Mouse (Mus musculus): ENCODE data around the gene Psmc3ip. TPM values are rescaled to one million over a fixed set of nuclear protein-coding genes. Genes with fewer than 3 reads are reported as not detected.
A peak's percentile ranks its signal among the peaks of the same experiment; 100 is the strongest.

Psmc3ip gene
- polyA plus RNA-seq, 2 experiments: 16.8 to 21.6 TPM

GRCm38 (mm10) chr11:101120545-101121188 is 25.4 kb upstream of the Psmc3ip start:
- WGBS (ENCODE audit: insufficient replicate concordance): 21% methylated on average over 19 of the region's 19 CpGs
- peak overlapping the region; percentile 100 for H3K4me2 ChIP-seq (ENCODE audit: low read depth)
- H3K36me3 ChIP-seq (replicated peaks; ENCODE audit: control insufficient read depth, insufficient read depth, low read depth): no peaks in the 10 kb centered on the region; the same call in 1 of the 2 replicates
- H3K27ac ChIP-seq: peak overlapping the region; percentile 81
- peak overlapping the region; percentile 71 to 86 for H3K4me3 ChIP-seq (ENCODE audit: insufficient read depth in 1 of 2, low read depth in 2 of 2, low read length in 2 of 2)
- no peaks in the 10 kb centered on the region for H3K27me3 ChIP-seq (ENCODE audit: control insufficient read depth, insufficient read depth, low read length)
- no peaks in the 10 kb centered on the region for H3K9me3 ChIP-seq (ENCODE audit: control insufficient read depth, low read length)
- ATAC-seq (ENCODE audit: insufficient read depth) (no peak), DNase-seq (ENCODE audit: low read depth in 3 of 3, low spot score in 3 of 3) (no peak)
- H3K4me1 ChIP-seq (replicated peaks; ENCODE audit: control insufficient read depth in 2 of 2, insufficient read depth in 2 of 2, low read length in 1 of 2): peaks cover 13 to 18% of the 10 kb centered on the region in 2 experiments
- H3K9ac ChIP-seq (replicated peaks): peak overlapping the region; percentile 89
- TF ChIP-seq CTCF (IDR thresholded peaks at IDR 0.05; ENCODE audit: low read depth) (no peak), EP300 (IDR thresholded peaks at IDR 0.05; ENCODE audit: low read depth) (no peak)

- Histone ChIP-seq H3K4me3 (ENCODE audit: insufficient read depth in 1 of 2, low read depth in 2 of 2, low read length in 2 of 2) (peak within 1 kb of the TSS; percentile 71 to 86), H3K9ac (replicated peaks) (peak within 1 kb of the TSS; percentile 89), H3K4me2 (ENCODE audit: low read depth) (peak within 1 kb of the TSS; percentile 100), H3K36me3 (replicated peaks; ENCODE audit: control insufficient read depth, insufficient read depth, low read depth) (no peaks in the 10 kb centered on the region), H3K4me1 (replicated peaks; ENCODE audit: control insufficient read depth in 2 of 2, insufficient read depth in 2 of 2, low read length in 1 of 2) (peaks cover 13 to 18% of the 10 kb centered on the region in 2 experiments), H3K27ac (peak within 1 kb of the TSS; percentile 81), H3K9me3 (ENCODE audit: control insufficient read depth, low read length) (no peaks in the 10 kb centered on the region), H3K27me3 (ENCODE audit: control insufficient read depth, insufficient read depth, low read length) (no peaks in the 10 kb centered on the region)
- under 1% methylated on average over 60 of the region's 61 CpGs for WGBS (ENCODE audit: insufficient replicate concordance)
- ATAC-seq (ENCODE audit: insufficient read depth) (peak; percentile 91), DNase-seq (ENCODE audit: low read depth in 3 of 3, low spot score in 3 of 3) (peak; percentile 97 to 98 (median 98))
- TF ChIP-seq EP300 (IDR thresholded peaks at IDR 0.05; ENCODE audit: low read depth) (no peak), CTCF (IDR thresholded peaks at IDR 0.05; ENCODE audit: low read depth) (no peak)
Observed at GRCm38 (mm10) chr11:101119761-101120544, 24.7 kb upstream of the Psmc3ip start, which contains the start of the genes Retreg3 and Tubg1. Retreg3 (minus strand) TSS chr11:101119893. Tubg1 (plus strand) TSS chr11:101119938.

- H3K27ac ChIP-seq: peak overlapping the region; percentile 74
- no peaks in the 10 kb centered on the region for H3K9me3 ChIP-seq (ENCODE audit: control insufficient read depth, low read length)
- no peaks in the 10 kb centered on the region for H3K36me3 ChIP-seq (replicated peaks; ENCODE audit: control insufficient read depth, insufficient read depth, low read depth)
- no peak for DNase-seq (ENCODE audit: low read depth in 3 of 3, low spot score in 3 of 3)
- H3K4me2 ChIP-seq (ENCODE audit: low read depth): peak overlapping the region; percentile 91
- under 1% methylated on average over 39 of the region's 39 CpGs for WGBS (ENCODE audit: insufficient replicate concordance)
- peak overlapping the region; percentile 71 to 81 for H3K4me3 ChIP-seq (ENCODE audit: insufficient read depth in 1 of 2, low read depth in 2 of 2, low read length in 2 of 2)
- no peaks in the 10 kb centered on the region for H3K27me3 ChIP-seq (ENCODE audit: control insufficient read depth, insufficient read depth, low read length)
- peak overlapping the region; percentile 81 for H3K9ac ChIP-seq (replicated peaks)
- peak; percentile 77 for ATAC-seq (ENCODE audit: insufficient read depth)
- TF ChIP-seq CTCF (IDR thresholded peaks at IDR 0.05; ENCODE audit: low read depth) (peak; percentile 52), EP300 (IDR thresholded peaks at IDR 0.05; ENCODE audit: low read depth) (no peak)
- H3K4me1 ChIP-seq (replicated peaks; ENCODE audit: control insufficient read depth in 2 of 2, insufficient read depth in 2 of 2, low read length in 1 of 2): peaks cover 13 to 18% of the 10 kb centered on the region in 2 experiments
Observed at GRCm38 (mm10) chr11:101119131-101119760, 24.0 kb upstream of the Psmc3ip start.

- DNase-seq (ENCODE audit: low read depth in 3 of 3, low spot score in 3 of 3) (no peak), ATAC-seq (ENCODE audit: insufficient read depth) (no peak)
- peak overlapping the region; percentile 91 for H3K4me2 ChIP-seq (ENCODE audit: low read depth)
- WGBS (ENCODE audit: insufficient replicate concordance): 18% methylated on average over 4 of the region's 4 CpGs
- no peaks in the 10 kb centered on the region; the same call in 1 of the 2 replicates for H3K9me3 ChIP-seq (ENCODE audit: control insufficient read depth, low read length)
- peak overlapping the region; percentile 81 for H3K9ac ChIP-seq (replicated peaks)
- TF ChIP-seq EP300 (IDR thresholded peaks at IDR 0.05; ENCODE audit: low read depth) (no peak), CTCF (IDR thresholded peaks at IDR 0.05; ENCODE audit: low read depth) (no peak)
- no peaks in the 10 kb centered on the region for H3K27me3 ChIP-seq (ENCODE audit: control insufficient read depth, insufficient read depth, low read length)
- no peaks in the 10 kb centered on the region for H3K36me3 ChIP-seq (replicated peaks; ENCODE audit: control insufficient read depth, insufficient read depth, low read depth)
- peak overlapping the region; percentile 71 to 81 for H3K4me3 ChIP-seq (ENCODE audit: insufficient read depth in 1 of 2, low read depth in 2 of 2, low read length in 2 of 2)
- H3K4me1 ChIP-seq (replicated peaks; ENCODE audit: control insufficient read depth in 2 of 2, insufficient read depth in 2 of 2, low read length in 1 of 2): peaks cover 13 to 18% of the 10 kb centered on the region in 2 experiments
- H3K27ac ChIP-seq: no peak overlapping the region
Observed at GRCm38 (mm10) chr11:101118105-101118504, 22.9 kb upstream of the Psmc3ip start.

Measured in liver, embryonic 14.5 days (tissue).